13 mouse cellular contexts compared by ENCODE assay signal in genomic region chr2:8498466-8498865, GRCm38 (mm10).
DNase-seq lines count a peak whose midpoint lies in the region; ATAC-seq lines count a peak whose summit lies in the region.
"Had no signal": no experiment of that assay in that cellular context is flagged by ENCODE, and none has a peak within 500 bp of the region (broad histone marks: within the 10 kb centered on the region; RNA-seq: fewer than 3 reads in every experiment).

No protein-coding gene starts in this region.

- peak overlapping the region; percentile 34 for H3K27ac ChIP-seq in forebrain, embryonic 16.5 days (ENCODE audit: low read length)
- H3K27ac ChIP-seq: gastrocnemius, adult 2 months; hindbrain, embryonic 15.5 days; kidney, postnatal 0 days; lung, embryonic 15.5 days had no signal

- WGBS in forebrain, embryonic 16.5 days, result 3% methylated on average over 1 of the region's 1 CpGs

- no peak overlapping the region for H3K4me3 ChIP-seq in forebrain, embryonic 16.5 days (replicated peaks; ENCODE audit: low read length)
- H3K4me3 ChIP-seq: gastrocnemius, adult 2 months; hindbrain, embryonic 15.5 days; lung, embryonic 15.5 days had no signal

- H3K9me3 ChIP-seq in forebrain, embryonic 16.5 days (ENCODE audit: control insufficient read depth, low read length), result no peaks in the 10 kb centered on the region
- H3K9me3 ChIP-seq: hindbrain, embryonic 15.5 days; lung, embryonic 15.5 days had no signal

- peak; percentile 8 for DNase-seq in retina, postnatal 1 day
- DNase-seq in retina, embryonic 14.5 days (ENCODE audit: low spot score), result no peak
- DNase-seq in layer of hippocampus, postnatal 36 days, result peak; percentile 57 to 60
- DNase-seq in gastrocnemius, postnatal 25 days, result no peak
- DNase-seq in lung, adult 18-20 months, result no peak
- DNase-seq in liver, result no peak
- DNase-seq: gastrocnemius, adult 2 months; thymus, postnatal 36 days had no signal

- no peak overlapping the region for H3K4me2 ChIP-seq in forebrain, embryonic 16.5 days (ENCODE audit: low read length)
- H3K4me2 ChIP-seq: hindbrain, embryonic 15.5 days; lung, embryonic 15.5 days had no signal

- H3K27me3 ChIP-seq in forebrain, embryonic 16.5 days (replicated peaks; ENCODE audit: control insufficient read depth, insufficient read depth, low read length), result no peaks in the 10 kb centered on the region
- H3K27me3 ChIP-seq: hindbrain, embryonic 15.5 days; lung, embryonic 15.5 days had no signal

- no peaks in the 10 kb centered on the region for H3K4me1 ChIP-seq in forebrain, embryonic 16.5 days (replicated peaks; ENCODE audit: control insufficient read depth, insufficient read depth, low read length)
- H3K4me1 ChIP-seq: hindbrain, embryonic 15.5 days; lung, embryonic 15.5 days had no signal

- no peak overlapping the region for H3K9ac ChIP-seq in forebrain, embryonic 16.5 days (replicated peaks; ENCODE audit: low read depth, low read length)
- H3K9ac ChIP-seq: hindbrain, embryonic 15.5 days; lung, embryonic 15.5 days had no signal

- ATAC-seq in forebrain, embryonic 16.5 days, result peak; percentile 68
- ATAC-seq: CD4-positive, CD25-positive, alpha-beta regulatory T cell, adult 4 months had no signal

- no peaks in the 10 kb centered on the region for H3K36me3 ChIP-seq in forebrain, embryonic 16.5 days (ENCODE audit: control insufficient read depth, insufficient read depth)
- H3K36me3 ChIP-seq: hindbrain, embryonic 15.5 days; lung, embryonic 15.5 days had no signal

Comparison
In these comparisons a context has a peak if more than half of its experiments do, and no peak if none do; other contexts are left out.
1. DNase-seq: peak in retina, postnatal 1 day (single experiment) and layer of hippocampus, postnatal 36 days (2 of 2); none in retina, embryonic 14.5 days (single experiment), gastrocnemius, postnatal 25 days (single experiment), lung, adult 18-20 months (0 of 2) and liver (single experiment).